Comparison of ENCODE assay signal across 27 mouse cellular contexts in genomic region chr7:103398981-103399380, GRCm38 (mm10). TPM values are rescaled to one million over a fixed set of nuclear protein-coding genes. Genes with fewer than 3 reads are reported as not detected.
DNase-seq lines count a peak whose midpoint lies in the region; ATAC-seq and TF ChIP-seq lines count a peak whose summit lies in the region.
"Had no signal": no experiment of that assay in that cellular context is flagged by ENCODE, and none has a peak within 500 bp of the region (broad histone marks: within the 10 kb centered on the region; RNA-seq: fewer than 3 reads in every experiment).

No protein-coding gene starts in this region.

- H3K36me3 ChIP-seq in ES-E14 (ENCODE audit: control insufficient read depth, insufficient read depth, low read length, poor library complexity, severe bottlenecking): no peaks in the 10 kb centered on the region
- H3K36me3 ChIP-seq in heart, embryonic 11.5 days (ENCODE audit: control insufficient read depth, insufficient read depth, low read length): no peaks in the 10 kb centered on the region
- H3K36me3 ChIP-seq: embryonic facial prominence, embryonic 10.5 days; embryonic facial prominence, embryonic 12.5 days; forebrain, embryonic 15.5 days had no signal

- no peak overlapping the region for H3K4me3 ChIP-seq in ES-E14 (ENCODE audit: insufficient read depth in 1 of 2, low read depth in 1 of 2, low read length in 2 of 2, poor library complexity in 1 of 2, severe bottlenecking in 1 of 2)
- no peak overlapping the region for H3K4me3 ChIP-seq in heart, embryonic 11.5 days (ENCODE audit: low read depth, low read length)
- H3K4me3 ChIP-seq: embryonic facial prominence, embryonic 10.5 days; embryonic facial prominence, embryonic 12.5 days; forebrain, embryonic 13.5 days; forebrain, embryonic 15.5 days had no signal

- WGBS in heart, embryonic 11.5 days (ENCODE audit: insufficient replicate concordance): 26% methylated on average over 1 of the region's 1 CpGs

- no peak for ATAC-seq in heart, embryonic 11.5 days (replicated peaks; ENCODE audit: insufficient number of reproducible peaks, low FRiP score, low TSS enrichment)
- ATAC-seq: forebrain, embryonic 13.5 days; forebrain, embryonic 15.5 days; forebrain, postnatal 0 days had no signal

- peak; percentile 40 for DNase-seq in kidney, adult 9 months
- DNase-seq in kidney, postnatal 4 days: no peak
- DNase-seq in 416B (ENCODE audit: low read depth) (peak; percentile 58), ES-E14 (ENCODE audit: low read depth, low spot score) (no peak), ZHBTc4 (ENCODE audit: low read depth, low spot score) (peak; percentile 25)
- no peak for DNase-seq in adrenal gland, postnatal 36 days
- DNase-seq: adrenal gland, adult 8-10 months; adrenal gland, postnatal 14 days; cerebellum, adult 11 months; cerebellum, adult 18-20 months; cerebellum, adult 8-10 months; cerebellum, adult 9-11 months; cerebellum, postnatal 14 days; cerebellum, postnatal 36 days; forebrain, postnatal 0 days had no signal

- peaks cover 1 to 7% of the 10 kb centered on the region in 2 experiments; a peak in 2 of 4 replicates for H3K4me1 ChIP-seq in ES-E14 (ENCODE audit: control insufficient read depth in 2 of 2, insufficient read depth in 2 of 2, low read length in 2 of 2, poor library complexity in 1 of 2)
- H3K4me1 ChIP-seq in heart, embryonic 11.5 days (ENCODE audit: control insufficient read depth, insufficient read depth, low read length): no peaks in the 10 kb centered on the region
- H3K4me1 ChIP-seq: embryonic facial prominence, embryonic 10.5 days; embryonic facial prominence, embryonic 12.5 days; forebrain, embryonic 13.5 days; forebrain, embryonic 15.5 days had no signal

- in situ Hi-C loops in ES-E14 (cut with MboI; ENCODE audit: low sequenced_read_pairs in 2 of 2, unreplicated experiment in 2 of 2): no loop called here

- peak overlapping the region; percentile 12; the same call in 1 of the 2 replicates for H3K27ac ChIP-seq in ES-E14 (ENCODE audit: insufficient read depth, low read depth, low read length, poor library complexity, severe bottlenecking)
- no peak overlapping the region for H3K27ac ChIP-seq in heart, embryonic 11.5 days (ENCODE audit: low read depth, low read length)
- H3K27ac ChIP-seq: embryonic facial prominence, embryonic 10.5 days; embryonic facial prominence, embryonic 12.5 days; forebrain, embryonic 13.5 days; forebrain, embryonic 15.5 days had no signal

- H3K4me2 ChIP-seq in heart, embryonic 11.5 days: no peak overlapping the region
- H3K4me2 ChIP-seq: embryonic facial prominence, embryonic 12.5 days; forebrain, embryonic 13.5 days; forebrain, embryonic 15.5 days had no signal

- H3K27me3 ChIP-seq in heart, embryonic 11.5 days (ENCODE audit: control insufficient read depth, insufficient read depth, low read length): no peaks in the 10 kb centered on the region
- H3K27me3 ChIP-seq: embryonic facial prominence, embryonic 12.5 days; forebrain, embryonic 13.5 days; forebrain, embryonic 15.5 days had no signal

- H3K9ac ChIP-seq in ES-E14 (ENCODE audit: insufficient read depth, low read depth, low read length, poor library complexity, severe bottlenecking): no peak overlapping the region
- no peak overlapping the region for H3K9ac ChIP-seq in heart, embryonic 11.5 days (ENCODE audit: low read depth, low read length)
- H3K9ac ChIP-seq: embryonic facial prominence, embryonic 12.5 days; forebrain, embryonic 13.5 days; forebrain, embryonic 15.5 days; forebrain, postnatal 0 days had no signal

- H3K9me3 ChIP-seq in ES-E14 (ENCODE audit: control insufficient read depth, insufficient read depth, low read depth, low read length): no peaks in the 10 kb centered on the region
- no peaks in the 10 kb centered on the region for H3K9me3 ChIP-seq in heart, embryonic 11.5 days (replicated peaks; ENCODE audit: control insufficient read depth, low read length)
- H3K9me3 ChIP-seq: embryonic facial prominence, embryonic 10.5 days; embryonic facial prominence, embryonic 12.5 days; forebrain, embryonic 13.5 days; forebrain, embryonic 15.5 days had no signal

TF ChIP-seq in ES-E14, 5 proteins besides CTCF, POLR2A, EP300 and RAD21:
- TF ChIP-seq CHD2 (IDR thresholded peaks at IDR 0.05; ENCODE audit: low read depth, low read length) (no peak), ZNF384 (IDR thresholded peaks at IDR 0.05; ENCODE audit: low read depth, low read length) (no peak)
TF ChIP-seq in ES-E14: peak in this region for 0.

RNA-seq across cellular contexts. Expression of gene Olfr603, which starts 13.0 kb away (rescaled TPM):
- not detected in 2 replicates for total RNA-seq in ES-E14 (2012; rRNA removed)
- polyA plus RNA-seq in heart, embryonic 11.5 days (2014; fragmentation: Nextera tagmentation; extraction: Ambion mirVana): not detected in 2 replicates
- not detected for total RNA-seq in adrenal gland, postnatal 36 days (2021)
- total RNA-seq: adrenal gland, adult 8-10 months; adrenal gland, postnatal 14 days; adrenal gland, postnatal 4 days; forebrain, postnatal 0 days; MEL had no signal
- polyA plus RNA-seq: brain, embryonic 14.5 days; C2C12; cortical plate, adult 2 months; embryonic facial prominence, embryonic 10.5 days; embryonic facial prominence, embryonic 12.5 days; embryonic facial prominence, embryonic 14.5 days; forebrain, embryonic 11.5 days; forebrain, embryonic 13.5 days; forebrain, embryonic 15.5 days; forebrain, postnatal 0 days had no signal

RNA-seq across cellular contexts. Expression of gene Usp17lc, which starts 15.9 kb away (rescaled TPM):
- total RNA-seq in ES-E14 (2012; rRNA removed): 3.7 and 6.4 TPM in 2 replicates
- not detected in 2 replicates for polyA plus RNA-seq in heart, embryonic 11.5 days (2014; fragmentation: Nextera tagmentation; extraction: Ambion mirVana)
- total RNA-seq in adrenal gland, postnatal 36 days (2021): not detected
- total RNA-seq: adrenal gland, adult 8-10 months; adrenal gland, postnatal 14 days; adrenal gland, postnatal 4 days; forebrain, postnatal 0 days; MEL had no signal
- polyA plus RNA-seq: brain, embryonic 14.5 days; cortical plate, adult 2 months; embryonic facial prominence, embryonic 10.5 days; embryonic facial prominence, embryonic 12.5 days; embryonic facial prominence, embryonic 14.5 days; forebrain, embryonic 11.5 days; forebrain, embryonic 13.5 days; forebrain, embryonic 15.5 days; forebrain, postnatal 0 days had no signal

RNA-seq across cellular contexts. Expression of gene Olfr601, which starts 36.5 kb away (rescaled TPM):
- total RNA-seq in ES-E14 (2012; rRNA removed): not detected in 2 replicates
- polyA plus RNA-seq in heart, embryonic 11.5 days (2014; fragmentation: Nextera tagmentation; extraction: Ambion mirVana): not detected in 2 replicates
- not detected for total RNA-seq in adrenal gland, postnatal 36 days (2021)
- total RNA-seq: adrenal gland, adult 8-10 months; adrenal gland, postnatal 14 days; adrenal gland, postnatal 4 days; forebrain, postnatal 0 days; MEL had no signal
- polyA plus RNA-seq: brain, embryonic 14.5 days; C2C12; cortical plate, adult 2 months; embryonic facial prominence, embryonic 10.5 days; embryonic facial prominence, embryonic 12.5 days; embryonic facial prominence, embryonic 14.5 days; forebrain, embryonic 11.5 days; forebrain, embryonic 13.5 days; forebrain, embryonic 15.5 days; forebrain, postnatal 0 days had no signal

RNA-seq across cellular contexts. Expression of gene Olfr605, which starts 46.3 kb away (rescaled TPM):
- total RNA-seq in ES-E14 (2012; rRNA removed): not detected in 2 replicates
- polyA plus RNA-seq in heart, embryonic 11.5 days (2014; fragmentation: Nextera tagmentation; extraction: Ambion mirVana): not detected in 2 replicates
- total RNA-seq in adrenal gland, postnatal 36 days (2021): not detected
- total RNA-seq: adrenal gland, adult 8-10 months; adrenal gland, postnatal 14 days; adrenal gland, postnatal 4 days; forebrain, postnatal 0 days; MEL had no signal
- polyA plus RNA-seq: brain, embryonic 14.5 days; C2C12; cortical plate, adult 2 months; embryonic facial prominence, embryonic 10.5 days; embryonic facial prominence, embryonic 12.5 days; embryonic facial prominence, embryonic 14.5 days; forebrain, embryonic 11.5 days; forebrain, embryonic 13.5 days; forebrain, embryonic 15.5 days; forebrain, postnatal 0 days had no signal

RNA-seq across cellular contexts. Expression of gene Olfr600, which starts 49.5 kb away (rescaled TPM):
- total RNA-seq in ES-E14 (2012; rRNA removed): not detected in 2 replicates
- polyA plus RNA-seq in heart, embryonic 11.5 days (2014; fragmentation: Nextera tagmentation; extraction: Ambion mirVana): not detected in 2 replicates
- not detected for total RNA-seq in adrenal gland, postnatal 36 days (2021)
- total RNA-seq: adrenal gland, adult 8-10 months; adrenal gland, postnatal 14 days; adrenal gland, postnatal 4 days; forebrain, postnatal 0 days; MEL had no signal
- polyA plus RNA-seq: brain, embryonic 14.5 days; C2C12; cortical plate, adult 2 months; embryonic facial prominence, embryonic 10.5 days; embryonic facial prominence, embryonic 12.5 days; embryonic facial prominence, embryonic 14.5 days; forebrain, embryonic 11.5 days; forebrain, embryonic 13.5 days; forebrain, embryonic 15.5 days; forebrain, postnatal 0 days had no signal

Comparison
In these comparisons a context has a peak if more than half of its experiments do, and no peak if none do; other contexts are left out.
1. DNase-seq: peak in kidney, adult 9 months (single experiment), 416B (single experiment) and ZHBTc4 (single experiment); none in kidney, postnatal 4 days (0 of 2), ES-E14 (single experiment) and adrenal gland, postnatal 36 days (0 of 2).